Mouse (Mus musculus): Measurements from ENCODE around the gene Fsd2. TPM values are rescaled to one million over a fixed set of nuclear protein-coding genes. Genes with fewer than 3 reads are reported as not detected.
A peak's percentile ranks its signal among the peaks of the same experiment; 100 is the strongest.

Fsd2 gene
- polyA plus RNA-seq, 1 experiment from 2014 or later: 1.7 TPM

DNA sequence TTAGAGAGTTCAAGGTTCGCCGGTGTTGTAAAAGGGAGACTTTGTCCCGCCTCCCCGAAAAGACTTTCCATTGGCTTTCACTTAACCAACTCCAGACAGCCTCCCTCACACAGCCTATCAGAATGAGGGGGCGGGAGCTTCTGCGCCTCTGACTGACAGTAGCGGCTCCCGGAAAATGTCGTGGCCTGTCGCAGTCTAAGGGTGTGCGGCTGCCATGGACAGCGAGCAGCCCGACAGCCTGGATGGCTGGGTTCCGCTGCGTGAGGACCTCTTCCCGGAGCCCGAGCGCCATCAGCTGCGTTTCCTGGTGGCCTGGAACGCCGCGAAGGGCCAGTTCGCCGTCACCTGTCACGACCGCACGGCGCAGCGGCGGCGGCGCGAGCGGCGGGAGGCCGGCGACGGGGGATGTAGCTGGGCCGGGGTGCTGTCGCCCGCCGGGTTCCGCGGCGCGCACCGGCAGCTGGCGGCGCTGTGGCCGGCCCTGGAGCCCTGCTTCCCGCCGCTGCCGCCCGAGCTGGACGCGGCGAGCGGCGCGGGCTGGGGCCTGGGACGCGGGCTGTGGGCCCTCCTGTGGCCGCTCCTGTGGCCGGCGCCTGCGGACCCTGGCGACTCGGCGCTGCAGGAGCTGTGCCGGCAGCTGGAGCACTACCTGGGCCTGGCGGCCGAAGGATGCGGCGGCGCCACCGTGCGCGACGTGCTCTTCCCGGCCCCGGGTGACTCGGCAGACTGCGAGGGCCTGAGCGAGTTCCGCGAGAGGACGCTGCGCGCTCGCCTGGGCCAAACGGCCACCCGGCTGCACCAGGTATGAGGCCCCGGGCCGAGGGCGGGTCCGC, 4.6 kb upstream of the Fsd2 start, which contains the start of gene Whamm:
Gene Whamm, plus strand, starts transcription at position 159 of the 833 bp plus-strand sequence.
- peak within 1 kb of the TSS; percentile 96 for H3K4me3 ChIP-seq
- peaks cover 10% of the 10 kb centered on the region; the same call in 1 of the 2 replicates for H3K4me1 ChIP-seq
- under 1% methylated on average over 87 of the region's 96 CpGs for WGBS
- ATAC-seq (ENCODE audit: insufficient number of reproducible peaks, low FRiP score, low TSS enrichment, low read depth): peak; percentile 98
- H3K27ac ChIP-seq: peak within 1 kb of the TSS; percentile 94
- peak within 1 kb of the TSS; percentile 79 for H3K9ac ChIP-seq
- H3K27me3 ChIP-seq: no peaks in the 10 kb centered on the region
- no peaks in the 10 kb centered on the region for H3K9me3 ChIP-seq
- peak within 1 kb of the TSS; percentile 80 for H3K4me2 ChIP-seq
- peaks cover 2% of the 10 kb centered on the region; the same call in 1 of the 2 replicates for H3K36me3 ChIP-seq

GRCm38 (mm10) chr7:81570752-81571107, 4.0 kb upstream of the Fsd2 start:
- Histone ChIP-seq H3K4me1 (peaks cover 10% of the 10 kb centered on the region; the same call in 1 of the 2 replicates), H3K9ac (no peak overlapping the region), H3K27me3 (no peaks in the 10 kb centered on the region), H3K9me3 (no peaks in the 10 kb centered on the region), H3K4me3 (peak overlapping the region; percentile 96), H3K36me3 (peaks cover 2% of the 10 kb centered on the region; the same call in 1 of the 2 replicates), H3K4me2 (peak overlapping the region; percentile 80), H3K27ac (no peak overlapping the region)
- no peak; the same call in 1 of the 2 replicates for ATAC-seq (ENCODE audit: insufficient number of reproducible peaks, low FRiP score, low TSS enrichment, low read depth)
- WGBS: 6% methylated on average over 5 of the region's 5 CpGs

- WGBS: 93% methylated on average over 3 of the region's 3 CpGs
Measured at GRCm38 (mm10) chr7:81570271-81570670, 3.5 kb upstream of the Fsd2 start.

DNA sequence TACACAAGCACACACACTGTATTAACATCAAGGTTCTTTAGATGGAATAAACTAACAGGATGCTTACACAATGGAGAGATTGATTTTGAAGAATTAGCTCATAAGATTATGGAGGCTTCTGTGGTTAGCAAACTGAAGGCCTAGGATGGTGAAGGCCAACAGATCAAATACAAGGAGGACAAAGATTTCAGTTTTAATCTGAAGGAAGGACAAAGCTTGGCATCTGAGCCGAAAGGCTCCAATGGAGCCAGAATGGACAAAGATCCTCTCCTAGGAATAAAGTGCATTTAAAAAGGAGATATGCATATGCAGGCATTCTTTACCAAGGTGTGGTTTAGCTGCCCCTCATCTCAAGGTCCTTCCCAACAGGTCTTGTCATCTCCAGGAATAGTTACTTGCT, 3.1 kb upstream of the Fsd2 start:
- no peak overlapping the region for H3K9ac ChIP-seq
- no peak overlapping the region for H3K27ac ChIP-seq
- no peaks in the 10 kb centered on the region for H3K9me3 ChIP-seq
- H3K4me2 ChIP-seq: no peak overlapping the region
- 0 out of 2 replicates have a peak, but pooled peaks cover under 1% of the 10 kb centered on the region for H3K36me3 ChIP-seq
- no peak for ATAC-seq (ENCODE audit: insufficient number of reproducible peaks, low FRiP score, low TSS enrichment, low read depth)
- peaks cover 10% of the 10 kb centered on the region; the same call in 1 of the 2 replicates for H3K4me1 ChIP-seq
- WGBS: 100% methylated on average over 1 of the region's 1 CpGs
- H3K4me3 ChIP-seq: no peak overlapping the region
- H3K27me3 ChIP-seq: no peaks in the 10 kb centered on the region

More at GRCm38 (mm10) chr7:81570271-81570670, 3.5 kb upstream of the Fsd2 start:
- no peak for ATAC-seq (ENCODE audit: insufficient number of reproducible peaks, low FRiP score, low TSS enrichment, low read depth)
- no peaks in the 10 kb centered on the region for H3K9me3 ChIP-seq
- peaks cover 10% of the 10 kb centered on the region; the same call in 1 of the 2 replicates for H3K4me1 ChIP-seq
- H3K27ac ChIP-seq: no peak overlapping the region
- peak overlapping the region; percentile 96; the same call in 1 of the 2 replicates for H3K4me3 ChIP-seq
- no peaks in the 10 kb centered on the region for H3K27me3 ChIP-seq
- H3K9ac ChIP-seq: no peak overlapping the region
- H3K36me3 ChIP-seq: peaks cover 2% of the 10 kb centered on the region; the same call in 1 of the 2 replicates
- H3K4me2 ChIP-seq: no peak overlapping the region

- Histone ChIP-seq H3K4me1 (0 out of 2 replicates have a peak, but pooled peaks cover 6% of the 10 kb centered on the region), H3K27ac (no peak overlapping the region), H3K4me3 (no peak overlapping the region), H3K36me3 (no peaks in the 10 kb centered on the region), H3K9me3 (no peaks in the 10 kb centered on the region), H3K27me3 (no peaks in the 10 kb centered on the region), H3K9ac (no peak overlapping the region), H3K4me2 (no peak overlapping the region)
- 88% methylated on average over 5 of the region's 5 CpGs for WGBS
- no peak for ATAC-seq (ENCODE audit: insufficient number of reproducible peaks, low FRiP score, low TSS enrichment, low read depth)
Measured at GRCm38 (mm10) chr7:81567396-81567795, 652 bp upstream of the Fsd2 start.

GRCm38 (mm10) chr7:81566332-81566731, 412 bp downstream of the Fsd2 start:
- no peaks in the 10 kb centered on the region for H3K27me3 ChIP-seq

DNA sequence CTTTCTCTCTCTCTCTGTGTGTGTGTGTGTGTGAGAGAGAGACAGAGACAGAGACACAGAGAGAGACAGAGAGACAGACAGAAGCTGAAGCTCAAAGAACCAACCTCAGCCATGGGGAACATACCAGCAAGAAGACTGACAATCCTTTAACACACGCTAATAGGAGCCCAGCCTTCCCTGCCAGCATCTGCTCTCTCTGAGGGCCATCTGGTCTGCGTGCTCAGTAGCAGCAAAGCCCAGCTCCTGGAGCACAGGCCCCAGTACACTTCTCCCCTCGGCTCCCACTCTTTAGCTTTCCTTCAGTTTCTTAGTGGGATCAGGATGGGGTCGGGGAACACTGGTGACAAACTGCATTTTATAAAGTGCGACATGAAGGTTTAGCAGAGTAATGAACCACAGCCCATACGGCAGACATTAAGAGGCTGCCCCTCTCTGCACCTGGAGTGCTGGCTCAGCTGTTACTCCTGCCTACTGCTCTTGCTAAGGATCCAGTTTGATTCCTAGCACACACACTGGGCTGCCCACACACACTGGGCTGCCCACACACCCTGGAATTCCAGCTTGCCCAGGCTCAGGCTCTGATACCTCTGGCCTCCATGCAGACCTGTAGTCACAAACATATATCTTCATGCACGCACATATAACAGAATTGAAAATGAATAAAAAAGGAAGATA, 1.2 kb downstream of the Fsd2 start:
- no peaks in the 10 kb centered on the region for H3K36me3 ChIP-seq
- H3K9me3 ChIP-seq: no peaks in the 10 kb centered on the region
- ATAC-seq (ENCODE audit: insufficient number of reproducible peaks, low FRiP score, low TSS enrichment, low read depth): no peak
- 32% methylated on average over 7 of the region's 7 CpGs for WGBS
- H3K4me1 ChIP-seq: no peaks in the 10 kb centered on the region
- H3K27ac ChIP-seq: no peak overlapping the region
- H3K9ac ChIP-seq: no peak overlapping the region
- H3K4me3 ChIP-seq: no peak overlapping the region
- H3K27me3 ChIP-seq: no peaks in the 10 kb centered on the region
- no peak overlapping the region for H3K4me2 ChIP-seq

More at GRCm38 (mm10) chr7:81566332-81566731, 412 bp downstream of the Fsd2 start:
- H3K36me3 ChIP-seq: no peaks in the 10 kb centered on the region
- H3K9me3 ChIP-seq: no peaks in the 10 kb centered on the region
- WGBS: 85% methylated on average over 4 of the region's 4 CpGs
- no peaks in the 10 kb centered on the region for H3K4me1 ChIP-seq
- ATAC-seq (ENCODE audit: insufficient number of reproducible peaks, low FRiP score, low TSS enrichment, low read depth): no peak
- H3K27ac ChIP-seq: no peak overlapping the region
- no peak overlapping the region for H3K4me3 ChIP-seq
- H3K9ac ChIP-seq: no peak overlapping the region
- H3K4me2 ChIP-seq: no peak overlapping the region

- Histone ChIP-seq H3K4me3 (no peak overlapping the region), H3K9ac (no peak overlapping the region), H3K9me3 (no peaks in the 10 kb centered on the region), H3K36me3 (no peaks in the 10 kb centered on the region), H3K4me1 (no peaks in the 10 kb centered on the region), H3K4me2 (no peak overlapping the region), H3K27ac (no peak overlapping the region), H3K27me3 (no peaks in the 10 kb centered on the region)
- no peak for ATAC-seq (ENCODE audit: insufficient number of reproducible peaks, low FRiP score, low TSS enrichment, low read depth)
- WGBS: 66% methylated on average over 7 of the region's 7 CpGs
Measured at GRCm38 (mm10) chr7:81564766-81565165, 2.0 kb downstream of the Fsd2 start.

- H3K9me3 ChIP-seq: no peaks in the 10 kb centered on the region
- 63% methylated on average over 4 of the region's 4 CpGs for WGBS
- no peaks in the 10 kb centered on the region for H3K4me1 ChIP-seq
- H3K4me2 ChIP-seq: no peak overlapping the region
- H3K9ac ChIP-seq: no peak overlapping the region
- H3K27me3 ChIP-seq: no peaks in the 10 kb centered on the region
- no peak overlapping the region for H3K27ac ChIP-seq
- H3K4me3 ChIP-seq: no peak overlapping the region
- H3K36me3 ChIP-seq: no peaks in the 10 kb centered on the region
- no peak for ATAC-seq (ENCODE audit: insufficient number of reproducible peaks, low FRiP score, low TSS enrichment, low read depth)
Measured at GRCm38 (mm10) chr7:81563506-81564015, 3.2 kb downstream of the Fsd2 start.

GRCm38 (mm10) chr7:81561211-81561610, 5.5 kb downstream of the Fsd2 start:
- H3K4me1 ChIP-seq: no peaks in the 10 kb centered on the region
- no peak overlapping the region for H3K27ac ChIP-seq
- no peaks in the 10 kb centered on the region for H3K27me3 ChIP-seq
- H3K4me2 ChIP-seq: no peak overlapping the region
- H3K9ac ChIP-seq: no peak overlapping the region
- 79% methylated on average over 5 of the region's 5 CpGs for WGBS
- H3K36me3 ChIP-seq: no peaks in the 10 kb centered on the region
- no peaks in the 10 kb centered on the region for H3K9me3 ChIP-seq
- no peak overlapping the region for H3K4me3 ChIP-seq
- ATAC-seq (ENCODE audit: insufficient number of reproducible peaks, low FRiP score, low TSS enrichment, low read depth): no peak

GRCm38 (mm10) chr7:81560101-81561049, 6.4 kb downstream of the Fsd2 start:
- ATAC-seq (ENCODE audit: insufficient number of reproducible peaks, low FRiP score, low TSS enrichment, low read depth): no peak
- WGBS: 65% methylated on average over 8 of the region's 8 CpGs
- Histone ChIP-seq H3K9me3 (no peaks in the 10 kb centered on the region), H3K4me3 (no peak overlapping the region), H3K27me3 (no peaks in the 10 kb centered on the region), H3K4me1 (no peaks in the 10 kb centered on the region), H3K4me2 (no peak overlapping the region), H3K9ac (no peak overlapping the region), H3K27ac (no peak overlapping the region), H3K36me3 (no peaks in the 10 kb centered on the region)

All from limb, embryonic 15.5 days (tissue).